Mouse (Mus musculus) T-cell, adult 2 months (primary cell): ENCODE results near the gene Tgm2.

Source experiments
- DNase-seq: peaks from one replicate; pipeline ENCODE4 v3.0.0; 2022; ENCODE audit warnings: low spot score

Gene Tgm2

GRCm38 (mm10) chr2:158167496-158168205 lies 21.4 kb upstream of the Tgm2 start:
- no peak for DNase-seq

DNA sequence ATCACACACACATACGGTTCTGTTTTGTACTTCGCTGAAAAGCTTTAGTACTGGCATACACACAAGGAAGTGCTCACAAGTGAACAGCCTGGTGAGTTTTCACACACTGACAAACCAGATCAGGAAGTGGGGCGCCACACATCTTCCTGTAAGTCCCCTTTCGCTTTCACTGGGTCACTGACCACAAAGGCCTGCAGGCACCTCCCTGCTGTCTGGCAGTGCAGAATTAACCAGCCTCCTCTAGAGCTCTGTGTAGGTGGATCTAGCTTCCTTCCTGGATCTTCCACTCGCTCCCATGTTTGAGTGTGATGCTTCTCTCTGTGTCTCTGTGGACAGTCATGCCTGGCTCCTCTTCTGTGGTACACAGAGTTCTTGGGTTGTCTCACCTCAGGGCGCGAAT lies 20.4 kb upstream of the Tgm2 start:
- DNase-seq: peak; percentile 86

DNA sequence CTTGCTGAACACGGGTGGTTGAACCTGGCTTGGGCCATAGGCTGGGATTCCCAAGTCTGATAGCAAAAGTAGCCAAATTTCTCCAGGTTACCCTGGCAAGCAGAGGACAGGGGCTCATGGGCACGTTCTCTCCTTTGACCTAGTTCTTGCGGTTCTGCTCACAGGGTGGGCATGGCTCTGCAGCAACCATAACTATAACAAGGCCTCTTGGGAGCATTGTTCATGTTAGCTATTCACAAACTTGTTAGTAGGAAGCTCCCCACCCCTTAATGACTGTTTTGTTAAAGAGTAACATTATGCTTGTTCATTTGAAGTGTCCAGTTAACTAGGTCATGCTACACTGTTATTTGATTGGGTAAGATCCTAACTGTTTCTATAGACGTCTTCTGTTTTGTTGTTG lies 19.5 kb upstream of the Tgm2 start:
- DNase-seq: no peak

DNA sequence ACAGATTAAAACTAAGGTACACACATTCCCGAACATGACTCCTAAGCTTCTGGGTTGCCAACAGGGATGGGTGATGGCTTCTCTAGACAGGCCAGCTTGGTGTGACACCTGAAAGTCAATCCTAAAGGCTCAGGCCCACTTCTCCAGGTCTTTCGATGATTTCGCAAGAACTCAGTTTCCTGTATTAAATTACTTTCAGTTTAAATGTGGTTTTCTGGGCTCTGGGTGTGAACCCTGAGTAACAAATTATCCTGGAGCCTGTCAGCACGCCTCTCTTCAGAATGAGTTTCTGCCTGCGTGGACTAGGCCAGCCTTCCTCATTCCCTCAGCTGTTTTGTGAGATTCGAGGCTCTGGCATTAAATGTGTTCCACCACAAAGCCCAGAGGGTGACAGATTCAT lies 16.8 kb upstream of the Tgm2 start:
- DNase-seq: no peak

DNA sequence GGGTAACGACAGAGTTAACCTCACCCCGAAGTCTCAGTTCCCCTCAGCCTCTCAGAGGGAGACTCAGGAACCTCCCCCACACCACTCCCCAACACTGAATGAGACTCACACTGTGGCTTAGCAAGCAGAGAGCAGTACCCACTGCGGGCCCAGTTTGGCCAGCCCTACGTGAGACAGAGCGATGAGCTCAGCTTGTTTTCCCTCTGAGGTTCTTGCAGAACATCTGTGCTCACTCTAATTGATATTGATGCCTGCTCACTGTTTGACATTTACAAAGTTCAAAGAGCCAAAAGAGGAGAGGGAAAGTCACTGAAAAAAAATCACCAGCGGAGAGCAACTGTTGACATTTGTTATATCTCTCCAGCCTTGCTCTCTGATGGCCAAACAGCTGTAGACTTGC lies 15.5 kb upstream of the Tgm2 start:
- DNase-seq: no peak

DNA sequence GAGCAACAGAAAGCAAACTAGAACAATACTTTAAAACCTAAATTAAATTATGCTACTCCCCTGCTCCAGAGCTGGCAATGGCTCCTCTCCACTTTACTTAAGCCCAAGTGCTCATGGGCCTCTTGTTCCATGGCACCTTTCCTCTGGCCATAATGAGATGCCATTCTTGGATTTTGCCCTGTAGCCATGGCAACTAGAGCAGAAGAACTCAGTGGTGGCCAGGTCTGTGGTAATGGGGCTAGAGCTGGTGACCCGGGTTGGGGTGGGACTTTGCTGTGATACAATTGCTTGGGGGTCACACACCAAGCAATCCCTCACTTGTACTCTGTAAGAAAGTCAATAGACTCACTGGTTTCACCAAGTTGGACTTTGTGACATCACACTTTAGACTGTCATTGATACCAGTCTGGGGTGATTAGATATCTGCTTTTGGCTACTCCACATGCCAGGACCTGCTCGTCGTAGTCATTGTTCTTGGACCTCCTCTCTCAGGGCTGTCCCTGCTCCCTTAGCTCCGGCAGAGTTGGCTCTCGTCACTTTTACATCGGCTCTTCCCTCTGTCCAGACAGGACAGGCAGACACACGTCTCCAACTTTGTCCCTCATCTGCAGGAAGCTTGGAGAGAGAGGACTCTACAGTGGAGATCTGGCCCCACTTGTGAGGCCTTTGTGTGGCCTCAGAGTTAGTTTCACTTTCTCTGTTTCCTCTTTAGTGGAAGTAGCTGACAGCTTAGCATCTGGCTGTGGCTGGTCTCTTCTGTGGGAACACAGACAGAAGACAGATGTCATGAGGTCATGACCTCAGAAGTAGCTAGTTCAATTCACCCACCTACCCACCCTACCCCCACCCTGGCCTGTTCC lies 13.4 kb upstream of the Tgm2 start:
- peak; percentile 34 for DNase-seq

DNA sequence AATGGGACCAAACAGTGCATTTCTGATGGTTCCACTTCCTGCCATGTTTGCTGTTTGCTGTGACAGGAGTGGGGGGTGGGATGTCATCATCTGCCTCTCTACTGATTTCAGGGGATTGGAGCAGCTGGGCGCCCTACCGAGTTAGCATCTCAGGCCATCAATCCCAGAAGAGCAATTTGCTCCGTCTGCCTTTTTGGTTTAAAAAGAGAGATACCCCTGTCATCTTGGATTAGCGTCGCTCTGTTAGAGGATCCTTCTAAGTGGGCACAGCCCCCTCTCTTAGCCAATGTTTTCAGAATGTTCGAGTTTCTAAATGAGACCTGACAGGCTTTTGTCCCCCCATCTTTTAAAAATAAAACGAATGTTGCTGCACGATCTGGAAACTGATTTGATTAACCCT lies 11.4 kb upstream of the Tgm2 start:
- no peak for DNase-seq

DNA sequence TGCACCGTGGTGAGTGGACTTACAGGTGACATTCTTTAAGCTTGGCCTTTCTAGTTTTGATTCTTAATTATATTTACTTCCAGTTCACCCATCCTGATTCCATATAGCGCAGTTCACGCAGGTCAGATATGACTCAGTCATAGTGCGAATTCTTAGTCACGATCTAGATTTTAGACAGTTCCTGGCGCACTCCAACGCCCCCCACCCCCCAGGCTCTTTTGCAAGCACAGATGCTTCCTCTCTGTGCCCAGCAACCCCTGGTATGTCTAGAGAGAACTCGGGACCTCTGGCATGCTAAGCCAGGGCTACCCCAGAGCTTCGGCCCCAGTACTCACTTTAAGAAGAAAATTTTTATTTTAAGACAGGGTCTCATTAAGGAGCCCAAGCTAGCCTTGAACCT lies 10.3 kb upstream of the Tgm2 start:
- no peak for DNase-seq

DNA sequence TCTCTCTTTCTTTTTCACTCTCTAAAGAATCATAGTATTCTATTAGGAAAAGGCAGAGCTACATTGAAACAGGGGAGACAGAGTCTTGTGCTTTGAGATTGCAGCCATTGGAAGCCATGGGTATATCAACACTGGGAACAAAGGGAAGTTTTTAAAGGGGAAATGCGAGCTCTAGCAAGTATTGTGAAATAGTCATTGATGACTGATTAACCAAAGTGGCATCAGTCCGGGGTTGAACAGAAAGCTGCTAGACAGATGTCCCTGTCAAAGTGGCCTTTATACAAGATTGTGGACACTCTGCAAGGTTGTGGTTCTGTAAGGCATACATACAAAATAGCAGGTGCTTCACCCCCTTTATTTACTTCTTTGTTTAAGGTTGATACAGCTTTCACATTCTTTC lies 9.4 kb upstream of the Tgm2 start:
- DNase-seq: no peak

DNA sequence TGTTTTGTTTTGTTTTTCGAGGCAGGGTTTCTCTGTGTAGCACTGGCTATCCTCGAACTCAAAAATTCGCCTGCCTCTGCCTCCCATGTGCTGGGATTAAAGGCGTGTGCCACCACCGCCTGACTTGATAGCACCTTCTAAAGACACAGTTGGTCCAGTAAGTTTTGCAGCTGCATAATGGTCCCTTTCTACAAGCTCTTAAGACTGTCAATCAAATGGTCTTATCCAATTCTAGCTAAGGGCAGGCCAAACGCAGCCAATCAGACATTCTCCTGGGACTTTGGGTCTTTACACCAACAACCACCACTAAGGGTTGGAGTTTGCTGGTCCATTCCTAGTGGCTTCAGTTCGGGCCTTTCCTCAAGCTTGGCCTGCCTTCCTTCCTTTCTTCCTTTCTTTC lies 8.9 kb upstream of the Tgm2 start:
- DNase-seq: no peak

DNA sequence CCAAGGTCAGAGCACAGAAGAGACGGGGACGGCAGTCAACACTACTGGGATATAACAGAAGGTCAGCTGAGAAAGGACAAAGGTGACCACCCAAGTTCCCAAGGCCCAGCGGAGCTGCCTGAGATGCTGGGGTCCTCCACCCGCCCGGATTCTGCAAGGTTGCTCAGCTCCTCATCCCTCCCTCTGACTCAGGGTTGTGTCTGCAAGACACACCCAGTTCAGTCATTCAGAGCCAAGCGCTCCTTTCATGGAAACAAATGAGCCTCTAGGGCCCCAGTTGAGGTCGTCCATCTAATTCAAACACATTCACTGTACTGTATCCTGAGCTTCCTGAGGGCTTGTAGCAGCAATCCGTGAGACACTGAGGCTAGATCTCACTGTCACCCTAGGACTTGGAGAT lies 8.4 kb upstream of the Tgm2 start:
- DNase-seq: no peak

- peak; percentile 48 for DNase-seq
Measured at GRCm38 (mm10) chr2:158153728-158154343, 7.6 kb upstream of the Tgm2 start.

GRCm38 (mm10) chr2:158152685-158153309 lies 6.6 kb upstream of the Tgm2 start:
- no peak for DNase-seq

DNA sequence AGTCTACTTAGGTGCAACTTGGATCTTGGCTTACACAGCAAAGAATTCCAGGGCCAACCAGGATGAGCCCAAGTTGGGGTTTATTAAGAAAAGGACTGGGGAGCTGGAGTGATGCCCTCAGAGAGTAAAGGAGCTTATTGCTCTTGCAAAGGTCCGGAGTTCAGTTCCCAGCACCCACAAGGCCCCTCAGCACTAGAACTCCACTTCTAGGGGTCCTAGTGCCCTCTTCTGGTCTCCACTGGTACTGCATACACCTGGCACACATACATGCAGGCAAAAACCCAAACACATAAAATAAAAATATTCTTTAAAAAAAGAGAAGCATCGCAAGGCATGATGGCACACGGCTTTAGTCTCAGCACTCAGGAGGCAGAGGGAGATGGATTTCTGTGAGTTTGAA lies 4.8 kb upstream of the Tgm2 start:
- no peak for DNase-seq

DNA sequence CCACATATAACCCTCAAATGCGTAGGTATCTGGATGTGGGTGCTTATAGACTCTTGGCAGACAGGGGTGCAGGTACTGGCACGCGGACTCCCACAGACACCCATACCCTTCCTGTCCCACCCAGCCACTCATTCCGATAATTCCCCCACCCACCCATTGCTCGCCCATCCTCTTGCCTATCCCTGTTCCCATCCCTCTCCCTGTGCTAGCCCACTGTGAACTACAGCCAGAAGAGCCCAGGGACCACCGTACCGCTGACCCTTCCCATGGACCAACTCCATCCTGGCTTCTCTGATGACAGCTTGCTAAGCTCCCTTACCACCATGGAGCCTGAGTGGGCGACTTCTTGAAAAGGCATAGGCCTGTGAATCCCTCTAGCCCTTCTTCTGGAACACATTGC lies 735 bp upstream of the Tgm2 start:
- no peak for DNase-seq

DNA sequence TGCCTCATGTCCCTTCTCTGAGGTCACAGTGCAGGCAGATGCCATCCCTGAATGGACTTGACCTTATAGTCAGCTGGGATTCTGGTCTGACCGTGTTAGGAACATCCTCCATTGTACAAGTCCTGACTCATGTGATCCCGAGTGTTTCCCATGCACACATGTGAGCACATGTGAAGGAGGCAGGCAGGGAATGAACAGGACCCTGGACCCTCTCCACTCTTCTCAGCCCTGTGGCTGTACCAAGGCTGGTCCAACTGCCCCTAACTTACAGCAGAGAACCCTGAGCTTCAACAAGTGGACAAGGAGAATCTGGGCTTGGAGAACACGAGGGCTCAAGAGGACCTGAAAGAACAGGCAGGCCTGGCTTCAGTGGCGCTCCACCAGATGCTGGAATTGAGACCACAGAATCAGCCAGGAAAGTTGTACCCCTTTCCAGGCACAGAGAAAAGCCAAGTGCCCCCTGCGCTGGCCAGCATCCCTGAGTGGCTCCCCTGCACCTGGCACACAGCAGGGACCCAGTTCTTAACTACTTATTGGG lies 639 bp downstream of the Tgm2 start:
- no peak for DNase-seq

GRCm38 (mm10) chr2:158144750-158145527 lies 1.3 kb downstream of the Tgm2 start:
- no peak for DNase-seq

- no peak for DNase-seq
Measured at GRCm38 (mm10) chr2:158144263-158144662, 2.0 kb downstream of the Tgm2 start.

DNA sequence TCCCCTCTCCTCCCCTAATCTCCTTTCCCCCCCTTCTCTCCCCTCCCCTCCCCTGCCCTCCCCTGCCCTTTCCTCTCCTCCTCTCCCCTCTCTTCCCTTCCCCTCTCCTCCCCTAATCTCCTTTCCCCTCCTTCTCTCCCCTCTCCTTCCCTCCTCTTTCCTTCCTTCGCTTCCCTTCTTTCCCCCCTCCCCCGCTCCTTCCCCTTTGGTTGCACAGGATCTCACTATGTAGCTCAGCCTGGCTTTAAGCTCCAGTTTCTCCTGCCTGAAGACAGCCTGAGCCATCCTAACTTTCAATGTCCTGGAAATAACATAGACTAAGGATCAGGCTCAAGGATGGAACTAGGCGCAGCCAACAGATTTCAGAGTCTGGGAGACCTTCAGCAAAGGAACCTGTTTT lies 2.4 kb downstream of the Tgm2 start:
- no peak for DNase-seq

- DNase-seq: no peak
Measured at GRCm38 (mm10) chr2:158142981-158143380, 3.3 kb downstream of the Tgm2 start.

GRCm38 (mm10) chr2:158141690-158142440 lies 4.4 kb downstream of the Tgm2 start:
- no peak for DNase-seq
